Mouse (Mus musculus) midbrain, embryonic 13.5 days (tissue): ENCODE results near the gene Neurod2. TPM values are rescaled to one million over a fixed set of nuclear protein-coding genes. Genes with fewer than 3 reads are reported as not detected.

ENCODE experiments used
- ATAC-seq: fragments of 200-750 bp; cut with Nextera tagmentation; 2 replicates; pipeline ENCODE4 v1.8.0; 2017; ENCODE audit warnings: mild to moderate bottlenecking, moderate TSS enrichment, moderate library complexity
- H3K27ac ChIP-seq: fragments of 300-500 bp; sonication (generic); 2 replicates; pipeline ENCODE4 v1.5.1; 2015; ENCODE audit warnings: inconsistent platforms, mild to moderate bottlenecking, moderate library complexity
- H3K27me3 ChIP-seq: fragments of 300-500 bp; sonication (generic); 2 replicates; pipeline ENCODE4 v1.6.1; 2015; ENCODE audit warnings: mild to moderate bottlenecking, inconsistent platforms
- H3K36me3 ChIP-seq: fragments of 300-500 bp; sonication (generic); 2 replicates; pipeline ENCODE4 v1.6.1; 2015; ENCODE audit warnings: mild to moderate bottlenecking, inconsistent platforms
- H3K4me1 ChIP-seq: fragments of 300-500 bp; sonication (generic); replicated peaks from 2 replicates; pipeline ENCODE4 v1.6.1; 2015; ENCODE audit warnings: inconsistent platforms
- H3K4me2 ChIP-seq: fragments of 300-500 bp; sonication (generic); replicated peaks from 2 replicates; pipeline ENCODE4 v1.6.1; 2015; ENCODE audit warnings: moderate library complexity, mild to moderate bottlenecking, inconsistent platforms
- H3K4me3 ChIP-seq: fragments of 300-500 bp; sonication (generic); replicated peaks from 2 replicates; pipeline ENCODE4 v1.5.1; 2015; ENCODE audit warnings: mild to moderate bottlenecking, inconsistent platforms
- H3K9ac ChIP-seq: fragments of 300-500 bp; sonication (generic); replicated peaks from 2 replicates; pipeline ENCODE4 v1.6.1; 2015; ENCODE audit warnings: mild to moderate bottlenecking, inconsistent platforms
- H3K9me3 ChIP-seq: fragments of 300-500 bp; sonication (generic); 2 replicates; pipeline ENCODE4 v1.6.1; 2016; ENCODE audit warnings: mild to moderate bottlenecking, inconsistent platforms
- WGBS: fragments of 180-500 bp; shearing (Covaris S2); methylation state at CpG from one replicate; pipeline ENCODE4 v1.1.7; 2015; 5-methylcytosine and 5-hydroxymethylcytosine counted together
- polyA plus RNA-seq: library from polyadenylated mRNA; unstranded; fragments of >200 nt; fragmentation: Nextera tagmentation; extraction: Ambion mirVana; gene quantifications from 2 replicates; pipeline ENCODE4 v1.2.1, GENCODE M21; 2015

The Neurod2 gene
- polyA plus RNA-seq, 1 experiment from 2014 or later = 9.3 TPM

DNA sequence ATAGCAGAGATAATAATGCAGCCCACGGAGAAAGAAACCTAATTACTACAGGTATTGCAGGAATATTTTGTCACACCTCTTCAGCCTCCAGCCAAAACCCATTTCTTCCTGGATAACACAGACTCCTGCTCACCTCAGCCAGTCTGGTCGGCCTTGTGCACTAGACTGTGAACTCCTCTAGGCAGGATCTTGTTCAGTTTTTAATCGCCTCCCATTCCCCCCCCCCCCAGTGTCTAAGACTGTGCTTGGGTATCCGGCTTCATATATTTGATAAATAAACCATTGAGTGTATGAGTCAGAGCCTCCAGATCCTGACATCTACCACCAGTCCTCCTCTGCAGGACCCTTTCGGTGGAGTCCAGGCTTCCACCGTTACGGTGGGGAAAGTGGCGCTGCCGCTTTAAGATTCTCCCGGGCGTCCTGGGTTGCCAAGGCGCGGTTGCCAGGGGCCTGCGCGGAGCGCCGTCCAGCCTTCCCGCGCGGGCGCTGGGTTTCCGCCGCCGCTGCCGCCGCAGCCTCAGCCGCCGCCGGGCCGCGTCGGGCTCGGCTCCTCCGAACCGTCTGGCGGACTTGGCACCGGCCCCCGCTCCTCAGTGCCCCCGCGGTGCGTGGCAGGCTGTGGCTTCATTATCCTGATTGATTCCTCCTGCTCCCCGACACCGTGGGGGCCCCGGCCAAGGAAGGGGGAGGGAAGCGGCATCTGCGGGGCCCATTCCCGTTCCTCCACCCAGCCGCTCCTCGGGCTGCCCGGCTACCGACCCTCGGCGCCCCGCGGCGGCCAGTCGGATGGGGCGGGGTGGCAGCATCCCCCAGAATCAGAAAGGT lies 35.0 kb downstream of the Neurod2 start:
- Histone ChIP-seq H3K9me3 (no peaks in the 10 kb centered on the region), H3K4me2 (peak overlapping the region; percentile 86), H3K4me1 (peaks cover 58% of the 10 kb centered on the region), H3K36me3 (no peaks in the 10 kb centered on the region), H3K27me3 (peaks cover 38% of the 10 kb centered on the region), H3K4me3 (peak overlapping the region; percentile 58), H3K27ac (peak overlapping the region; percentile 41), H3K9ac (peak overlapping the region; percentile 70)
- WGBS = 1% methylated on average over 58 of the region's 58 CpGs
- ATAC-seq = peak; percentile 87

DNA sequence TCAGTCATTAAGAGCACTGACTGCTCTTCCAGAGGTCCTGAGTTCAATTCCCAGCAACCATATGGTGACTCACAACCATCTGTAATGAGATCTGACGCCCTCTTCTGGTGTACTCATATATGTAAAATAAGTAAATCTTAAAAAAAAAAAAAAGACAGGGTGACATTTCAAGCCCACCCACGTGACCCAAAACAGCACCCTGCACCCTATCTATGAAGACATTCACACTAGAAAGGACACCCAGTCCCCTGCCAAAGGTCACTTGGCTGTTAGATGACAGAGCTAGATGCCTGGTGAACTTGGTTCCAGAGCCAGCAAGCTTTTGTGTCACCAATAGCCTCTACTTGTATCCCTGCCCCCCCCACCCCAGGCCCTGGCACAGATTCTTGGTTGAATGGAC lies 36.4 kb downstream of the Neurod2 start:
- no peak for ATAC-seq
- H3K9me3 ChIP-seq = no peaks in the 10 kb centered on the region
- WGBS = 45% methylated on average over 2 of the region's 2 CpGs
- no peak overlapping the region for H3K4me3 ChIP-seq
- H3K27ac ChIP-seq = no peak overlapping the region
- H3K4me2 ChIP-seq = no peak overlapping the region
- peaks cover 25% of the 10 kb centered on the region for H3K27me3 ChIP-seq
- no peak overlapping the region for H3K9ac ChIP-seq
- peaks cover 56% of the 10 kb centered on the region for H3K4me1 ChIP-seq
- H3K36me3 ChIP-seq = no peaks in the 10 kb centered on the region

DNA sequence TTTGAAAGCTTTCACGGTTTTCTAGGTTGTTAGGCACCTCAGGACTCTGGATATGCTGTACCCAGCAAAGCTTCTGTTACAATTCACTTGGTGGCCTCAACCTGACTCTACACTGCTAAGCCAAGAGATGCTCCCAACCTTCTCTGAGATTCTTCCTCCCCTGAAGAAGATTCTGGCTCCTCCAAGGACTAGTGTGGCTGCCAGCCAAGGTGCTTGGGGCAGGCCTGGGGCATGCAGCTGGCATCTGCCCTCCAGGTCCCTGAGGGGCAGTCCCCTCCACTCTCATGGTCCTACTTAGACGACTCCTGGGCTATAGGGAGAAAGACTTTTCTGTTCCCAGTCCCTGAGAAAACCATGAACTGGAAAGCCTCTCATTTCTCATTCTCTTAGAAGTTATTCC lies 38.5 kb downstream of the Neurod2 start:
- H3K27ac ChIP-seq = no peak overlapping the region
- no peak overlapping the region for H3K4me3 ChIP-seq
- ATAC-seq = no peak
- H3K9me3 ChIP-seq = no peaks in the 10 kb centered on the region
- H3K27me3 ChIP-seq = peaks cover 8% of the 10 kb centered on the region
- H3K9ac ChIP-seq = no peak overlapping the region
- peaks cover 46% of the 10 kb centered on the region for H3K4me1 ChIP-seq
- 69% methylated on average over 2 of the region's 2 CpGs for WGBS
- no peak overlapping the region for H3K4me2 ChIP-seq
- H3K36me3 ChIP-seq = no peaks in the 10 kb centered on the region

DNA sequence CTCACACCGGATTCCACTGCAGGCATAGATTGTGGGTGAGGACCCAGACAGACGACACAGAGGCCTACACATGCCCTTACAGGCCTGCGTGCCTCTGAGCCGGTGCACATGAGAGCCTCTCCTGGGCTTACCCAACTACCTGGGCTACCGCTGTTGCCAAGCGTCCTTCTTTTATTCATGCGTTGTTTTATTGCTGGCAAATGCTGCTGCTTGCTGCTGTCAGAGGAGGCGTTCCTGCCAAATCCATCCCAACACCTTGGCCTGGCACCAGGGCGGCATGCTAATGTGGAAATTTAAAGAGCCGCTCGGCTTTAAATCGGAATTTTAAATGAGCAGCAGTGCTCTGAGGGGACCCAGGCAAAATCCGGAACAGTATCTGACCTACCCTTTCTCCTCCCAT lies 39.6 kb downstream of the Neurod2 start:
- Histone ChIP-seq H3K27ac (peak overlapping the region; percentile 53), H3K36me3 (no peaks in the 10 kb centered on the region), H3K4me2 (no peak overlapping the region), H3K27me3 (no peaks in the 10 kb centered on the region), H3K9me3 (no peaks in the 10 kb centered on the region), H3K4me1 (peaks cover 41% of the 10 kb centered on the region), H3K9ac (no peak overlapping the region), H3K4me3 (no peak overlapping the region)
- 51% methylated on average over 13 of the region's 13 CpGs for WGBS
- no peak for ATAC-seq

DNA sequence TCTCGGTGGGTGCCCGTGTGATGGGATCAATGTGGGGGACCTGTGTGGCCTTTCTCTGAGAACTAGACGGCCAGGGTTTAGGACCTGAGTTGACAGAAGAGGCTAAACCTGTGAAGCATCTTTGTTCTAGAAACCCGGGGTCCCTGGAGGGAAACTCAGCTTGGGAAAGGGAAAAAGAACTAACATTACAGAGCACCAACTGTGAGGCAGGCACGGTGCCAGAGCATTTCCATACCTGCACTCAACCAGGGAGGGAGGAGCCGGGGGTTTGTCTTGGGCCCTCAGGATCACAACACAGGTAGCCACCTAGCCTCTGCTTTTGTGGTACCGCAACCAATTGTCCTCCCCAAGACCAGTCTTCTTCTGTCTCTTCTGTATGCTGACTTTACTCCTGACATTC lies 41.5 kb downstream of the Neurod2 start:
- no peak overlapping the region for H3K4me3 ChIP-seq
- no peak overlapping the region for H3K9ac ChIP-seq
- H3K4me1 ChIP-seq = peaks cover 44% of the 10 kb centered on the region
- no peaks in the 10 kb centered on the region for H3K36me3 ChIP-seq
- H3K9me3 ChIP-seq = no peaks in the 10 kb centered on the region
- no peak overlapping the region for H3K27ac ChIP-seq
- no peaks in the 10 kb centered on the region for H3K27me3 ChIP-seq
- H3K4me2 ChIP-seq = no peak overlapping the region
- no peak for ATAC-seq
- WGBS = 53% methylated on average over 7 of the region's 7 CpGs

DNA sequence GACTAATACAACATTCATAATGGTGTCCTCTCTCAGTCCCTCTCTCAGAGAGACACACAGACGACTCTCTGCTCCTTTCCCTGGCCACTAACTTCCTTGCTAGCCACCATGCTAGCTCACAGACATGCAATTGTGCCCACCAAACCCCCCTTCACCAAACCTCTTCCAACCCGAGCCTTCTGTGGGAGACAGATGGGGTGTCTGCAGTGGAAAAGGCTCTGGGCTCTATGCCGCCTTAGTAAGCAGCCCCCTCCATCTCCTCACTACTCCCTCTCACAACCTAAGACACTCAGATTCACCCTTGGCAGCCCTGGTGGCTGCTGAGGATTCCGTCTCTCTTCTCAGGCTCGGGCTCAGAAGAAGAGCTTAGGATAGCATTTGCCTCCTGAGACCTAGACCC lies 41.9 kb downstream of the Neurod2 start:
- no peak for ATAC-seq
- Histone ChIP-seq H3K9ac (no peak overlapping the region), H3K4me1 (peaks cover 49% of the 10 kb centered on the region), H3K4me3 (no peak overlapping the region), H3K4me2 (no peak overlapping the region), H3K36me3 (no peaks in the 10 kb centered on the region), H3K27ac (no peak overlapping the region), H3K27me3 (no peaks in the 10 kb centered on the region), H3K9me3 (no peaks in the 10 kb centered on the region)
- 58% methylated on average over 5 of the region's 5 CpGs for WGBS

DNA sequence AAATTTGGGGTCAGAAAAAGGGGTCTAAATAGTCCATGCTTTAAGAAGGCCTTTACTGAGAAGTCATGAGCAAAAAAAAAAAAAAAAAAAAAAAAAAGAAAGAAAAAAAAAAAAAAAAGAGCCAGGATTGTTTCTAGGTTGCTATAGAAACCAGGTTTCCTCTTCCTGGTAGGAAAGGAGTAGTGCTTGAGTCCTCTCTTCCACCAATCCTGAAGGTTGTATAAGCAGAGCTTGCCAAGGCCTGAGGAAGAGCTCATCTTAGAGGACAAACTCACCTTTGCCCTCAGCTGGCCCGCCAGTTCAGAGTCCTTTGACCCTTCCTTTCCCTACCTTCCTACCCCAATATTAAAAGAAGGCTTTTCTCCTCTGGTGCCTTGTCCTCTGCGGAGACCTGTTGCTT lies 44.1 kb downstream of the Neurod2 start:
- no peak overlapping the region for H3K4me2 ChIP-seq
- H3K36me3 ChIP-seq = 0 out of 2 replicates have a peak, but pooled peaks cover 3% of the 10 kb centered on the region
- WGBS = 29% methylated on average over 2 of the region's 2 CpGs
- H3K4me3 ChIP-seq = no peak overlapping the region
- no peaks in the 10 kb centered on the region for H3K27me3 ChIP-seq
- H3K27ac ChIP-seq = no peak overlapping the region
- H3K4me1 ChIP-seq = peaks cover 47% of the 10 kb centered on the region
- no peak overlapping the region for H3K9ac ChIP-seq
- no peaks in the 10 kb centered on the region for H3K9me3 ChIP-seq
- ATAC-seq = no peak

DNA sequence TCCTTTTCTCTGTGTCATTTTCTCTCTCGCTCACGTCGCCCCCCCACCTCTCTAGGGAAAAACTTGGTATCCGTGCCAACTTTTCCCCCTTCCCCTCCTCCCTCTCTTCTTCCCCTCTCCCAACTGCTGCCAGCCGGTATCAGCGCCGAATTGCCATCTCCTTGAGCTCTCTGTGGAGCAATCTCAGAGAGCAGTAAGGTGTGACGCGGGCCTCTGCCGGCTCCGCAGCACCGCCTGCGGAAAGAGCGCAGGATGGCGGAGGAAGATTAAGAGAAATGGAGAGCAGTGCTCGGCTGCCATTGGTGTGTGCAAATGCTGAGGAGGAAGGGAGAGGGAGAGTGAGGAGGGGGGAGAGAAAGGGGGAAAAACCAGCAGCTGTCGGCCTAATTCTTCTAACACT lies 45.2 kb downstream of the Neurod2 start:
- peak overlapping the region; percentile 50 for H3K4me2 ChIP-seq
- under 1% methylated on average over 14 of the region's 17 CpGs for whole genome bisulfite sequencing
- ATAC-seq = peak; percentile 82

DNA sequence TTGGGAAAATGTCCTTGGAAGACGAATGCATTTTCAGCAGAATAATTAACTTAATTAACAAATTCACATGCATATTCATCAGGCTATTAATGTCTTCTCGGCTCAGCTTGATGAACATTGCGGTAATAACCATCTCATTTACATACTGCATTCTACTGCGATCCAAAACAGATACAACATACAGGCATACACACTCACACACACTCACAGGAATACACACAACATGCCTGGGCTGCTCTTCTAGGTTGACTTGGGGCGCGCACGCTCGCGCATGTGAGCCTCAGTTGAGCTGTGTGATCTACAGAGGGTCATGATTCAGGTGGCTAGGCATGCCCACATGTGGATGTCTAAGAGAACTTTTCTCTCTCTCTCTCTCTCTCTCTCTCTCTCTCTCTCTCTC lies 45.7 kb downstream of the Neurod2 start:
- H3K4me1 ChIP-seq = peaks cover 31% of the 10 kb centered on the region
- no peak overlapping the region for H3K4me3 ChIP-seq

More for the DNA sequence above, 45.2 kb downstream of the Neurod2 start:
- Histone ChIP-seq H3K4me1 (peaks cover 35% of the 10 kb centered on the region), H3K27ac (peak overlapping the region; percentile 76), H3K9me3 (no peaks in the 10 kb centered on the region), H3K9ac (peak overlapping the region; percentile 44; the same call in 1 of the 2 replicates), H3K4me3 (peak overlapping the region; percentile 25), H3K27me3 (no peaks in the 10 kb centered on the region), H3K36me3 (peaks cover 9% of the 10 kb centered on the region; the same call in 1 of the 2 replicates)

More for the DNA sequence above, 45.7 kb downstream of the Neurod2 start:
- 24% methylated on average over 9 of the region's 9 CpGs for WGBS
- no peak overlapping the region for H3K9ac ChIP-seq
- H3K36me3 ChIP-seq = peaks cover 12% of the 10 kb centered on the region
- peak; percentile 80 for ATAC-seq
- H3K9me3 ChIP-seq = no peaks in the 10 kb centered on the region
- H3K27me3 ChIP-seq = no peaks in the 10 kb centered on the region
- peak overlapping the region; percentile 42; the same call in 1 of the 2 replicates for H3K27ac ChIP-seq
- peak overlapping the region; percentile 50 for H3K4me2 ChIP-seq

Other genes with a start within 250 kb of the Neurod2 start
- 27.0 and 33.7 TPM in 2 replicates for gene Fbxl20, start 179.2 kb downstream of the Neurod2 start, polyA plus RNA-seq
- 74.3 and 75.7 TPM in 2 replicates for gene Med1, start 136.4 kb downstream of the Neurod2 start, polyA plus RNA-seq
- 12.2 and 12.9 TPM in 2 replicates for gene Cdk12, start 126.6 kb downstream of the Neurod2 start, polyA plus RNA-seq
- gene Ppp1r1b, start 18.8 kb upstream of the Neurod2 start, polyA plus RNA-seq = 0.73 and 1.9 TPM in 2 replicates
- gene Stard3, start 28.7 kb upstream of the Neurod2 start, polyA plus RNA-seq = 44.5 and 46.9 TPM in 2 replicates
- gene Tcap, start 54.2 kb upstream of the Neurod2 start, polyA plus RNA-seq = 0.23 and 0.28 TPM in 2 replicates
- gene Pnmt, start 56.8 kb upstream of the Neurod2 start, polyA plus RNA-seq = 0.23 TPM in 1 of 2 replicates, not detected in the other
- 9.2 and 10.7 TPM in 2 replicates for gene Pgap3, start 70.8 kb upstream of the Neurod2 start, polyA plus RNA-seq
- 7.1 and 7.6 TPM in 2 replicates for gene Erbb2, start 82.8 kb upstream of the Neurod2 start, polyA plus RNA-seq
- 231 and 239 TPM in 2 replicates for gene Mien1, start 109.3 kb upstream of the Neurod2 start, polyA plus RNA-seq
- gene Grb7, start 116.7 kb upstream of the Neurod2 start, polyA plus RNA-seq = 0.21 and 0.24 TPM in 2 replicates
- 0.36 TPM in 1 of 2 replicates, not detected in the other for gene Ikzf3, start 216.4 kb upstream of the Neurod2 start, polyA plus RNA-seq
- 0.12 TPM in 1 of 2 replicates, not detected in the other for gene Zpbp2, start 221.4 kb upstream of the Neurod2 start, polyA plus RNA-seq